In genomic region chr10:83992577-83993305, GRCm38 (mm10) we compare ENCODE assay signal across 10 mouse cellular contexts.
A peak's percentile ranks its signal among the peaks of the same experiment; 100 is the strongest.
DNase-seq lines count a peak whose midpoint lies in the region; ATAC-seq and TF ChIP-seq lines count a peak whose summit lies in the region.
"Had no signal": no experiment of that assay in that cellular context is flagged by ENCODE, and none has a peak within 500 bp of the region (broad histone marks: within the 10 kb centered on the region; RNA-seq: fewer than 3 reads in every experiment).

No protein-coding gene starts in this region.

- 0 out of 2 replicates have a peak overlapping the region, but pooled peaks have one; percentile 7 for H3K27ac ChIP-seq in layer of hippocampus, adult 2 months
- H3K27ac ChIP-seq: forebrain, embryonic 13.5 days; midbrain, embryonic 13.5 days had no signal

- DNase-seq in layer of hippocampus, adult 2 months (ENCODE audit: low spot score in 2 of 2): peak in 1 of 2 experiments; percentile 1
- DNase-seq in layer of hippocampus, postnatal 36 days: no peak
- DNase-seq in kidney, postnatal 10 days: peak; percentile 38
- DNase-seq in cerebellum, adult 11-12 months: no peak
- no peak for DNase-seq in gastrocnemius, postnatal 36 days
- DNase-seq: cerebellum, adult 9-11 months had no signal

- intact Hi-C loops in gastrocnemius, postnatal 36 days (cut with DNase I): no loop called here

- TF ChIP-seq CTCF in layer of hippocampus, adult 2 months (conservative IDR thresholded peaks at IDR 0.05): no peak

- no peak overlapping the region for H3K4me3 ChIP-seq in layer of hippocampus, adult 2 months
- H3K4me3 ChIP-seq: forebrain, embryonic 13.5 days; midbrain, embryonic 13.5 days had no signal

- peak; percentile 76 for ATAC-seq in granulocyte monocyte progenitor cell, adult 5-6 weeks (replicated peaks; ENCODE audit: poor library complexity, severe bottlenecking)
- ATAC-seq in megakaryocyte progenitor cell, adult 5-6 weeks (replicated peaks; ENCODE audit: poor library complexity): peak; percentile 65
- ATAC-seq: forebrain, embryonic 13.5 days; midbrain, embryonic 13.5 days had no signal
